Mouse (Mus musculus) A20 (cell line): Measurements from ENCODE around the gene Slc2a8.

ENCODE experiments used
- DNase-seq: peaks from one replicate; pipeline ENCODE4 v3.0.0-alpha.2; 2011; ENCODE audit warnings: low read depth, low spot score

Slc2a8 gene

DNA sequence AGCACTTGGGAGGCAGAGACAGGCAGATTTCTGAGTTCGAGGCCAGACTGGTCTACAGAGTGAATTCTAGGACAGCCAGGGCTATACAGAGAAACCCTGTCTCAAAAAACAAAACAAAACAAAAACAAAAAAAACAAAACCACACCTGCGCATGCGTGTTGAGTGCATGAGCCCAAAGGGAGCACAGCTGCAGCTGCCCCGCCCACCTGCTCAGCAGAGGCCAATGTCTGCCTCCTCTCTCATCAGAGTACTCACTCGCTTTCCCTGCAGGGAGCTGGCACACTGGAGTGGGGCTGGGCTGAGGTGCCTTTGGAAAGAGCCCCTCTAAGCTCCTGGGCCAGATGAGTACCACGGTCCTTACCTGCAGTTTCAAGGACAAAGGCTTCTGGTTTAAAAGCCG is 50.2 kb downstream of the Slc2a8 start:
- peak; percentile 79 for DNase-seq

DNA sequence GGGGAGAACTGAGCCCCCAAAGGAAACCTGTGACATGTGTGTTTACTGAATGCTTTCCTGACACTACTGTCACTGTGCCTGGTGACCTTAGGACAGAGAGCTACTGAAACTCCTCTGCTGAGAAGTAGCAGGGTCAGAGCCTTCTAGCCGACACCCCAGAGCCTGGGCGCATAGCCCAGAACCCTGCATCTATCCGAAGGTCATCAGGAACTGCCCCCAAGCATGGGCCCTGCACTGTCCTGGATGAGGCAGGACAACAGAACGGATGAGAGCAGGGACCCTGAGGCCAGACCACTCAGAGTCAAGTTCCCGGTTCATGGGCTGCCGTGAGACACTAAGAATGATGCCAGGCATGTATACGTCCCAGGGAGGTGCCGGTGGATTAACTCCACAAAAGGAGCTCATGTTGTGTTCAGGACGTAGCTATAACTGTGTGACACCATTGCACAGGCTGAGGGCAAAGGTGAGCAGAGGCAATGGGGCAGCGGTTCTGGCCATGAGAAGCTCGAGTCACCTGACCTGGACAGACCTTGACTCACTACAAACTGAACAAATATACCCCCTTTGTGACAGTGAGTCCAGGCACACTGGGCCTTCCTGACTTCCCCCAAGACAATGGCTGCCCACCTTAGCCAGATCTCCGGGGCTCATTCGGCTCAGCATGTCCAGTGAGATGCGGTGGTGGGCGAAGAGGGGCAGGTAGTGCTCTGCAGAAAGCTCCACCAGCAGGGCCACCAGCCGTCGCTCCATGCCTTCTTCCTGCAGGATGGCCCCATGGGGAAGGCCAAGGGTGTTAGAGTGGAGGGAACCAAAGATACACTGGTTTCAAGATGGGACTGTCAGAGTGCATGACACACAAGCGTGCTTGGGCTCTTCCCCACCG is 52.7 kb downstream of the Slc2a8 start:
- no peak for DNase-seq

DNA sequence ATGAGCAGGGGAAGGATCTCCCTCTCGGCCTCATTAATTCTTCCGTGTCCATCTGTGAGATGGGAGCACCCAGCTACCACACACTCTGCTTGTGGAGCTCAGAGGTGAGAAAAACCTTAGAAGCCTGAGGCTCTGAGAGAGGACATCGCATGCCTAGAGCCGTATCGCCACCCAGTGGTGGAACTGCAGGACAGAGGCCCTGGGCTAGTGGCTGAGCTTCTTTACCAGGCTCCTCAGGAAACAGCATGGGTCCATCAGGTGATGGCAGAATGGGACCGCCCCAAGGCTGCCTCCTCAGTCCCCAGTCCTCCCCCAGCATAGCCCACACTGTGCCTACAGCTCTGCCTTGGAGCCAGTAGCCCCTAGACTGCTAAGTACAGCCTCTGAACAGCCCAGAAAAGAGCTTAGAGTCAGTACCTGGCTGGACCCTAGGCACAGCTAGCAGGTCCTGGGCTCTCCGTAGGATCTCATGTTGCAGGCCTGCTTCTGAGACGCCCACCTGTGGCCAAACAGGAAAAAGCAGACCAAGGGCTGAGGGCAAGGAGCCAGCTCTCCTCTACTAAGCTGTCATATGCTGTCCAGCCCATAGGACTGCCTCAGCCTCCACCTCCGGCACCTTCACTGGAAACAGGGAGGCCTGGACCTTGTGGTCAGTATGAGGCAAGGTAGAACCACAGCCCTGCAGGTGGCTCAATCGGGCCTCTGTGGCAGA is 53.5 kb downstream of the Slc2a8 start:
- peak; percentile 65 for DNase-seq

DNA sequence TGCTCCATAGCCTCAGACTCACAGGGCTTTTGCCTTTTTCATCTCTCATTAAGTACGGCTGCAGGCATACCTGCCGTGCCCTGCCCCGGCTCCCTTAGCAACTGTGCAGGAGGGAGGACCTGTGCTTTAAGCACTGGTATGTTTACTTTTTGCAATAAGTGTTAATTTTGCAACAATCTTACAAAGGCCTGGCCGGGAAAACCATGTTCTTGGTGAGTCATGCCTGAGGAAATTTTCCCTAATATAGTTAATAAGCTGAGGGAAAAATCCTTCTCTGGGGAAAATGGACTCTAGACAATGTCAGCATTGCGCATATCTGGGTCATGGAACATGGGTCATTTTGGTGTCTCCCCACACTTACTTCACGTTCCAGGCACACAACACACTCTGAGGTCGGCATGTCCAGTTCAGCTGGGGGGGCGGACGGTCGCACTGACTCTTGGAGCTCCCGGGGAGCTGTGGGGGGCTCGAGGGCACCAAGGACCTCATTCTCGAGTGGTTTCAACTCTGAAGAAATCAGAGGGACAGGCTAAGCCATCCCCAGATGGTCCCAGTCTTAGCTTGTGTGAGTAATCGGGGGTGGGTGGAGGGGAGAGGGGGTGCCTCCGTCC is 54.2 kb downstream of the Slc2a8 start:
- DNase-seq, result no peak

DNA sequence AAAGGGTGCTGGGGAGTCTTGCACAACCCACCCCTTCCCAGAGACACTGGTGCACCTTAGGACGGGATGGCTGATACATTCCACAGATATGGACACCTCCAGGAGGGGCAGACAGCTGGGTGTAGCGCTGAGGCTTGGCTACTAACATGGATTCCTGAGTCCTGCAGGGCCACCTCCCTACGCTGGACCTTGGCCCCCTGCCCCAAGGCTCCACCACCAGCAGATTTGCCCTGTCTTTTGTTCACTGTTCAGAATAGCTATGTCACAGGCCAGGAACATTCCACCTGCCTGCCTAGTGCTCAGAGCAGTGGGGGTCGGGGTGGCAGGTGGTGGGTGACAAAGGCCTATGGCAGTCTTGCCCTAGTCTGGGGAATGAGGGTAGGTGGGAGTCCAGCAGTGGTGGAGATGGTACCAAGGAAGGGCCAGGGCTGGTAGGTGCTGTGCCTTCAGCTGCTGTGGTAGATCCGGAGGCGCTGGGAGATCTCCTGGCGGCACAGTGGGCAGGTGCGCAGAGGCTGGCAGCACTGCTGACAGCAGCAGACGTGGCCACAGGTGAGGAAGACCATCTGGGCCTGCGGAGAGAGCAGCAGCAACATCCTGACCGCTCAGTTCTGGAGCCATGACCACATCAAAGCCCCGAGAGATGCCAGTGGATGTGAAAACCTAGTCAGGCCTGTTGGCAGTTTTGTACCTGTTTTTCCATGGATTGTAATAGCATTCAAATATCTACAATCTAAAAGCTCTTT is 55.4 kb downstream of the Slc2a8 start:
- DNase-seq, result no peak

DNA sequence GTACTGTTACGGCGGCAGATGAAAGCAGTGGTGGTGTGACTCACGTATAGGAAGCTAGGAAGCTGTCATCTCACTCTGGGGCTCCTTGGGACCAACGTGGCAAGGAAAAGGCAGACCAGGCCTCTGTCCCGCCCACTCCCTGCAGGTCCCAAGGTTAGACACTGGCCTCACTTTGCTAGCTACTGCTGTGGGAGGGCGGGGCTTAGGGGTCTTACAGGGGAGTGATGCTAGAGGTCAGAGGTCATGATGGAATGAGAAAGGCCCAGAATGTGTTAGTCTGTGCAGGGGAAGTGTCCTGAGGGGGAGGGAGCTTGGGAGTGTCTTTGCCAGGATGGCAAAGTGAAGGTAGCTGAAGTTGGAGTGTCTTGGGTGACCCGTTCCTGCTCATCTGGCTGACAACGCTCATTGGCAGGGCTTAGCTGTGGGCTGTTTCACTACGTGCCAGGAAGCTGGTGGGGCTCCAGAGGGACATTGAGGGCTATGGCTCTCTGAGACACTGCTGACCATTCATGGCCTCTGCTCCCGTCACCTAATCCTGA is 57.5 kb downstream of the Slc2a8 start:
- DNase-seq, result no peak

DNA sequence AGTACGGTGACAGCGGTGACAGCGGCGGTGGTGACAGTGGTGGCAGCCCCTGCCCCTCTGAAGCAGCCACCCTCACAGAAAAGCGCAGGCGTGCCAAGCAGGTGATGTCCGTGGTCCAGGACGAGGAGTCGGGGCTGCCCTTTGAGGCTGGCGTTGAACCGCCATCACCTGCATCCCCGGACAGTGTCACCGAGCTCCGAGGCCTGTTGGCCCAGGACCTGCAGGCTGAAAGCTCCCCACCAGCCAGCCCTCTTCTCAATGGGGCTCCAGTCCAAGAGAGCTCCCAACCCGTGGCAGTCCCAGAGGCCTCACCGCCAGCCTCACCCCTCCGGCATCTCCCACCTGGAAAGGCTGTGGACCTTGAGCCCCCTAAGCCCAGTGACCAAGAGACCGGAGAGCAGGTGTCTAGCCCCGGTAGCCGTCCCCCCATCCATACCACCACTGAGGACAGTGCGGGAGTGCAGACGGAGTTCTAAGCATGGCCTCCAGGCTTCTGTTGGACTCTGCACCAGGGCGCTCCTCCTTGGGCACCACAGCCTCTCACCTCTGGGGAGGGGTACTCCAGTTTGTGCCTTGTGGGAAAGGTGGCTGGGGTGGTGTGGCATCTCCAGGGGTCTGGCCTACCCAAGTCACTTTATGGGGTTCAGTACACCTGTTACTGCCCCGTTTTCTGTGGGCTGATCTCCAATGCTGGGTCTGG is 58.2 kb downstream of the Slc2a8 start:
- no peak for DNase-seq
